Mouse (Mus musculus): ENCODE data around the gene D16Ertd472e. TPM values are rescaled to one million over a fixed set of nuclear protein-coding genes. Genes with fewer than 3 reads are reported as not detected.
"Not testable (repeated sequence)": the region's sequence is repeated elsewhere in the genome, so short reads cannot be mapped to it uniquely, and the experiment has no call there.

The D16Ertd472e gene
- polyA plus RNA-seq, 1 experiment, result 8.8 TPM

GRCm38 (mm10) chr16:78573016-78573415 lies 3.5 kb downstream of the D16Ertd472e start:
- DNase-seq (ENCODE audit: low spot score), result no peak

- no peak for DNase-seq (ENCODE audit: low spot score)
These were observed 12.2 kb downstream of the D16Ertd472e start for GRCm38 (mm10) chr16:78564110-78564821.

- DNase-seq (ENCODE audit: low spot score), result no peak
These were observed 13.2 kb downstream of the D16Ertd472e start for GRCm38 (mm10) chr16:78563093-78563971.

DNA sequence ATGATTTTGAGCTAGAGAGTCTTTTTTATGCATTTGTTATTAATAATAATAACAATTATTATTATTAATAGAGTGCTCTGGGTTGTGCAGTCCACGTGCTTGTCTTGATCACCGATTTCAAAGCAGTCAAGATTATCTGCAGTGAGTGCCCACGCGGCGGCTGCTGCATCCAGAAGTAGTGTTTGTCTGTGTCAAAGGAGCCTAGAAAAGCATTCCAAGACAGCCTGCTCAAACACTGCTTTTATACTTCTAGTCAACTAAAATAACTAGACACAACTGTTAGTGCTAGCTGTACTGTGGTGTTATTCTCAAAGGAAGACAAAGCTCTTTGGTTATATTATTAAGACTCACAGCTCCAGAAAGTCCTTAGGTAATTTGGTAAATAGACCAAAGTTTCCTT lies 15.9 kb downstream of the D16Ertd472e start:
- DNase-seq (ENCODE audit: low spot score), result no peak

DNA sequence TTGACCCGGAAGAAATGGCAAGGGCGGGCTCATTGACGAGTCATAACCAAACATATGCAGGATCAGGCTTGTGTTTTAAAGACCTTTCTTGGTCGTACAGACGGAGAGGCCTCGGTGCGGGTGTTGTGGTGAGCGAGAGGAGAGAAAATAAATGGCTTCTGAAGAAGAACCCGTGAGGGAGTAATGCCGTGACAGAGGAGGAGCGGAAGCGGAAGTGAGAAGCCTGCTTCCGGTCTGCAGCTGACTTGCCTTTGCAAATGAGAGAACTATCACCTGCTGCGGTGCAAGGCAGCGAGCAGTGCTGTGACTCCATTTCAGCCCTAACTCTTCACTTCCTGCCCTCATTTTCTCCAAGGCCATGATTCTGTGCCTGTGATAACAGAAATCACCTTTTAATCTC lies 16.4 kb downstream of the D16Ertd472e start:
- DNase-seq (ENCODE audit: low spot score), result no peak

DNA sequence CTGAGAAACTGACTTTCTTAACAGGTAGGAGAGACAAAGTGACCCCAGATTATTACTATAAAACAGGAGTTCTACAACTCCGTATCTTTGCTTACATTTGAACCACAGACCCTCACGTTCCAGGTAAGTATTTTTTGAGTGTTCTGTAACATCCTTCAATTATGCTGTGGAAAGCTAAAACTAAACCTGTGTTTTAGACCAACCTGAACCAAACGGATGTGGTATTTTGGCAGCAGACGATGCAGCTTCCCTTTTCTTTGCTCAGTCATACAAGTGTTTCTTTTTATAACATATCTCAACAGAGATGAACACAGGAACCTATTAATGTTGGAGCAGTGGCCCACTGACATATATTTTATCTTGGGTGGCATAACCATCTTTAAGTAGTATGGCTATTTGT lies 18.9 kb downstream of the D16Ertd472e start:
- no peak for DNase-seq (ENCODE audit: low spot score)

DNA sequence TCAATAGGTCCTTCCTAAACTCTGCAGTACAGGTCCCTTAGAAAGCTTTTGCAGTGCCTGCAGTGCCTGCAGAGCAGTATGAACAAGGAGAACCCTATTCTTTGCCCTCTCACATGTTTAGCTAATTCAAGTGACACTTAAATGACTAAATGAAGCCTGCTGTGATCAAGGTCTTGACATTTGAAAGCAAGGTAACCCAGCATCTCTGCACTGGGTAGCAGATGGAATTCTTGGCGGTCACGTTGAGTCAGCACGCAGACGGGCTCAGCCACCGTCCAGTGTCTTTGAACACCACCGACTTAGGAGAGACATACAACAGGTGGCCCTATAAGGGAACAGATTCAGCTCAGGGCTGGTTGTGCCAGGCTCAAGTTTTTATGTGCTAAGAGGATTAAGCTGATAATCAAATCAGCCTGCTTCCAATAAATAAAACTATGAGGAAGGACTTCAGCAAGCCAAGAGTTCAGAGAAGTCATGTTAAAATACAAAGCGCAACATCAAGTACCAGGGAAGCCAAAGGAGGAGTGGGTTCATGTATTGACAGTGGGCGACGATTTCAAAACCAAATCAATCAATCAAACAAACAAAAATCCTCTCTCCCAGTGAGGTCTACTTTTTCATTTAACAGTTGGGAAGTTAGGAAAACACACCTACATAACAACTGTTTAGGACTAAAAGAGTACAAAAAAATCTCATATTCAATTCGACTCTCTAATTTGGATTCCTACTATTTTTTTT lies 21.4 kb downstream of the D16Ertd472e start:
- no peak for DNase-seq (ENCODE audit: low spot score)

- DNase-seq (ENCODE audit: low spot score), result no peak
These were observed 29.1 kb downstream of the D16Ertd472e start for GRCm38 (mm10) chr16:78547367-78547766.

DNA sequence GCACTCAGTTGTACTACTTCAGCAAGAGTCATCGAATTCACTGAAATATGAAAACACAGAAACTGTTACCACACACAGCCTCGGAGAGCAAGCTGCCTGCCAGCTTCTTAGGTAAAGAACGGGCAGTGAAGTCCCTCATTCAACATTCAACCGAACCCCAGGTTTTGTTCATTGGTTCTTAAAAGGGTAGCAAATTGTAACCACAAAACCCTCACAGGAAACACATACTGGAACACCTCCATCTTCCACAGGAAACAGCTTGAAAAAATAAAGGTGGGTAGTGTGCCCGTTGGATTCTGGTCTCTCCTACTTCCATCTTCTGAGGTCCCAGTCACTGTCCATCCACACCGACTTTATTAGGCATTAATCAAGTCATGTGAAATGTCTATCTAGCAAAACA lies 30.0 kb downstream of the D16Ertd472e start:
- DNase-seq (ENCODE audit: low spot score), result no peak

- no peak for DNase-seq (ENCODE audit: low spot score)
These were observed 35.9 kb downstream of the D16Ertd472e start for GRCm38 (mm10) chr16:78540376-78541246.

- DNase-seq (ENCODE audit: low spot score), result no peak
These were observed 38.6 kb downstream of the D16Ertd472e start for GRCm38 (mm10) chr16:78537798-78538422.

DNA sequence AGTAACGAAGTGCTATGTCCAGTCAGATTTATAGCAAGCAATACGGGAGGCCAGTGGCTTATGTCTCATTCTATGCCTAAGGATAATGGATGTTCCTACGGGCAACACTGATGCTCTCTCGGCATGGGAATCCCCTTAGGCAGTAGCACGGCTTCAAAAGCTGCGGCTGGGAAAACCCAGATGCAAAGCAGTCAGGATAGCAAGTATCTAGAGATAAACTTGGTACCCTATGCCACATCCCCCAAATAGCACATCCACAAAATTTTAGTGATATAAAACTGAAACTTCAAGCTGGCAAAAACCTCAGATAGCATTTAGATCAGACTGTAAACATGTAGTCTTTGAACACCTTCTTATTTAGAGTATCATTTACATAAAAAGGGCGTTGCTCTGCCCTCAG lies 39.2 kb downstream of the D16Ertd472e start:
- DNase-seq (ENCODE audit: low spot score), result no peak

GRCm38 (mm10) chr16:78534468-78534867 lies 42.0 kb downstream of the D16Ertd472e start:
- no peak for DNase-seq (ENCODE audit: low spot score)

- no peak for DNase-seq (ENCODE audit: low spot score)
These were observed 44.4 kb downstream of the D16Ertd472e start for GRCm38 (mm10) chr16:78531957-78532605.

DNA sequence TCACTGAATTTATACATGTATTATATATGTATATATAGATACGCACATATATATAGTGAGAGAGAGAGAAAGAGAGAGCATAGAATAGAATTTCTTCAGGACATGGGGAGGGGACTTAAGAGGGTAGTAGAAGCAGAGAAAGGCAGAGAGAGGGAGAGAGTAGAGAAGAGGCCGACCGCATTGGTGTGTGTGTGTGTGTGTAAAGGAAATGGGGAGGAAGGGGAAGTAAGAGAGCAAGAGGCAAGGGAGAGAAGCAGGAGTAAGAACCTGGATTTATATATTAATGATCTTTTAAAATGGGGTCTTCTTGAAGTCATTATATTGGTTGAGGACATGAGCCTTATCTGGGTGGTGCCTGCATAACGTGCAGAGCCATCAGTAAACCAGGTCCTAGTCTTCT lies 53.5 kb downstream of the D16Ertd472e start:
- DNase-seq (ENCODE audit: low spot score), result no peak

GRCm38 (mm10) chr16:78518697-78519096 lies 57.8 kb downstream of the D16Ertd472e start:
- no peak for DNase-seq (ENCODE audit: low spot score)

DNA sequence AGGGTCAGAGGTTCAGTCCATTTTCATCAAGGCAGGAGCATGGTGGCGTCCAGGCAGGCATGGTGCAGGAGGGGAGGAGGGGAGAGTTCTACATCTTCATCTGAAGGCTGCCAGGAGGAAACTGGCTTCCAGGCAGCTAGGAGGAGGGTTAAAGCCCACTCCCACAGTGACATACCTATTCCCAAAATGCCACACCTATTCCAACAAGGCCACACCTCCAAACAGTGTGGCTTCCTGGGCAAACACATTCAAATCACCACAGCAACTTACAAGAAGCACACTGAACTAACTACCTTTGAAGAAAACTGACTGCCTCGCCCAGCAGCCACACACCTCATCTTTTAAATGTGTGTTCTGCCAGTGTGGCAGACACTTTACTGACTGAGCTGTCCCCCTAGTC lies 59.3 kb downstream of the D16Ertd472e start:
- DNase-seq (ENCODE audit: low spot score), result no peak

DNA sequence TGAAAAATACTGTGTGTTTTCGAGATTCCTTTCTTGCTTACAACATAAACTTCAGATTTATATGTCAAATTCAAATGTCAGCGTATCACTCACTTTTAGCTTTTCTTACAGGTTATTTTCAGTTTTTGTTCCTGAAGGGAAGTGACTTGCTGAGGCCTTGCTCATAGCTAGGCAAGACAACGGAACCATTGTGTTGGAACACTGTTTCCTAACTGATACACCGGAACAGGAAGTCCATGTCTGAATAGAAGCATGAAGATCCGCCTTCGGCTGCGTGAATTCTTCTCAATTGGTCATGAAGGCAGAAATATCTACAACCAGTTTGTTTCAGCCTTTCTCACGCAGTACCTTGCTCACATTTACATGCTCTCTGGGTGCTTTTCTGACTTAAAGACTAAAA lies 65.0 kb downstream of the D16Ertd472e start:
- no peak for DNase-seq (ENCODE audit: low spot score)

- no peak for DNase-seq (ENCODE audit: low spot score)
These were observed 74.0 kb downstream of the D16Ertd472e start for GRCm38 (mm10) chr16:78502492-78502891.

GRCm38 (mm10) chr16:78492696-78493095 lies 83.8 kb downstream of the D16Ertd472e start:
- not testable (repeated sequence) for DNase-seq (ENCODE audit: low spot score)
